Mouse (Mus musculus): ENCODE results near the gene Haus3.

DNA sequence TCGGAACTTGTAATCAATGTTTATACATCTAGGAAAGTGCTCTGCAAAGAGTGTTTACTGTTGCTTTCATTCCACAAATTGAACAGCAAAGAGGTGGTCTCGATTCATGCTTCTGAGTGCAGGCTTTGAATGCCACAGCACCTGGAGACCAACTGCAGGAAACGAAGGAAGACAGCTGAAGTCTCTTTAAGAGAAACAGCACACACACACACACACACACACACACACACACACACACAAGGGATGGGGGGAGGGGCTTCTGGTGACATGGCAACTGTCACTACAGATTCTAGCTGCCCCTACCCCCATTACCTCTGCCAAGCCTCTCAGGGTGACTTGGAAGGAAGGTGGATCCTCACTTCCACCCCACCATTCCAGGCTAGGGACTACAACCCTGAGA, 38.2 kb upstream of the Haus3 start:
- TF ChIP-seq POLR2A (IDR thresholded peaks at IDR 0.05; ENCODE audit: borderline replicate concordance, low read depth, low read length) (no peak), CTCF (IDR thresholded peaks at IDR 0.05; ENCODE audit: low read depth, low read length) (no peak)
